Mouse (Mus musculus) layer of hippocampus, adult 2 months (tissue): Measurements from ENCODE around the gene Ndufs1. TPM values are rescaled to one million over a fixed set of nuclear protein-coding genes. Genes with fewer than 3 reads are reported as not detected.

Experiments used
- DNase-seq, 2 experiments: peaks; one replicate each; pipeline ENCODE4 v3.0.0; 2022; ENCODE audit warnings: low spot score in 2 of 2
- H3K27ac ChIP-seq: fragments of 200-600 bp; 2 replicates; pipeline ENCODE4 v1.8.1; 2022
- H3K4me3 ChIP-seq: fragments of 200-600 bp; 2 replicates; pipeline ENCODE4 v1.8.1; 2022; ENCODE audit warnings: mild to moderate bottlenecking
- CTCF ChIP-seq: fragments of 200-600 bp; conservative IDR thresholded peaks from 2 replicates; pipeline ENCODE4 v1.8.1; 2022; ENCODE audit warnings: antibody characterized with exemption, mild to moderate bottlenecking, moderate library complexity
- long read RNA-seq, 2 experiments: library from polyadenylated mRNA; stranded (forward); transcript quantifications; one replicate each; pipeline ENCODE4 v2.0.0; 2021; ENCODE audit warnings: borderline mapping rate in 2 of 2
- total RNA-seq, 2 experiments: library from RNA; stranded (reverse); gene quantifications; 2 replicates each; pipeline ENCODE4 v1.2.3; 2021

Ndufs1 gene
- total RNA-seq = 100 to 1,000 TPM; 153 to 155 TPM
- long read RNA-seq, experiment 1, transcript Ndufs1-203 (19 exons, 2,590 nt) = minor isoform, 47 of 169 reads
- long read RNA-seq, experiment 1, transcript Ndufs1-201 (19 exons, 2,661 nt) = major isoform, 71 of 169 reads
- long read RNA-seq, experiment 1, partial matches to known transcripts = 6 of 169 reads
- long read RNA-seq, experiment 1, other reads (novel, unspliced or antisense) = 44 of 169 reads
- long read RNA-seq, experiment 2, transcript Ndufs1-203 (19 exons, 2,590 nt) = minor isoform, 57 of 220 reads
- long read RNA-seq, experiment 2, transcript Ndufs1-201 (19 exons, 2,661 nt) = major isoform, 108 of 220 reads
- long read RNA-seq, experiment 2, partial matches to known transcripts = 8 of 220 reads
- long read RNA-seq, experiment 2, other reads (novel, unspliced or antisense) = 47 of 220 reads

GRCm38 (mm10) chr1:63176604-63177421 lies at the start of gene Ndufs1, which contains the start of gene Eef1b2:
Gene Ndufs1 (minus strand): TSS chr1:63176833.
Gene Eef1b2 (plus strand): TSS chr1:63176825.
- peak within 1 kb of the TSS; percentile 99 for H3K4me3 ChIP-seq
- TF ChIP-seq CTCF = no peak
- DNase-seq = peak; percentile 98

GRCm38 (mm10) chr1:63225890-63226289 lies 49.3 kb upstream of the Ndufs1 start:
- Histone ChIP-seq H3K27ac (no peak overlapping the region), H3K4me3 (no peak overlapping the region)
- TF ChIP-seq CTCF = no peak
- DNase-seq = no peak

More at GRCm38 (mm10) chr1:63176604-63177421, at the start of gene Ndufs1, which contains the start of gene Eef1b2:
- H3K27ac ChIP-seq = peak within 1 kb of the TSS; percentile 98

GRCm38 (mm10) chr1:63225009-63225408 lies 48.4 kb upstream of the Ndufs1 start:
- TF ChIP-seq CTCF = no peak
- Histone ChIP-seq H3K4me3 (no peak overlapping the region), H3K27ac (no peak overlapping the region)
- no peak for DNase-seq

- peak; percentile 24; the same call in 1 of the 2 replicates for TF ChIP-seq CTCF
- H3K27ac ChIP-seq = no peak overlapping the region
- no peak for DNase-seq
- no peak overlapping the region for H3K4me3 ChIP-seq
These were observed 42.6 kb upstream of the Ndufs1 start for GRCm38 (mm10) chr1:63219277-63219676.

GRCm38 (mm10) chr1:63214631-63215030 lies 38.0 kb upstream of the Ndufs1 start:
- Histone ChIP-seq H3K4me3 (no peak overlapping the region), H3K27ac (peak overlapping the region; percentile 36; the same call in 1 of the 2 replicates)
- DNase-seq = no peak
- no peak for TF ChIP-seq CTCF

DNA sequence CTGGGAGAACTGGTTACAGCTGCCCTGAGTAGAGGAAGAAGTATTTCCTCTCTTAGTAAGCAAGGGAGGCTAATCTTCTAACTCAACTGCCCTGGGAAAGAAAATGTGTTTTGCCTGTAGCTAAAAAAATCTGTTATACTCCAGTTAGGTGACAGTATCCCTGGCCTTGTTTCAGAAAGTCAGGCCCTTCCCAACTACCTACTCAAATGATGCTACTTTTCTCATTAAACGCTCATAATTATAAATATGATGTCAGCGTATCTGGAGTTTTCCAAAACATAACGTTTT lies 37.6 kb upstream of the Ndufs1 start, which contains the start of gene Gpr1:
Gene Gpr1 (minus strand): TSS at position 273 of the 288 bp plus-strand sequence.
- Histone ChIP-seq H3K27ac (peak within 1 kb of the TSS; percentile 36; the same call in 1 of the 2 replicates), H3K4me3 (peak within 1 kb of the TSS; percentile 15; the same call in 1 of the 2 replicates)
- TF ChIP-seq CTCF = no peak
- no peak for DNase-seq

DNA sequence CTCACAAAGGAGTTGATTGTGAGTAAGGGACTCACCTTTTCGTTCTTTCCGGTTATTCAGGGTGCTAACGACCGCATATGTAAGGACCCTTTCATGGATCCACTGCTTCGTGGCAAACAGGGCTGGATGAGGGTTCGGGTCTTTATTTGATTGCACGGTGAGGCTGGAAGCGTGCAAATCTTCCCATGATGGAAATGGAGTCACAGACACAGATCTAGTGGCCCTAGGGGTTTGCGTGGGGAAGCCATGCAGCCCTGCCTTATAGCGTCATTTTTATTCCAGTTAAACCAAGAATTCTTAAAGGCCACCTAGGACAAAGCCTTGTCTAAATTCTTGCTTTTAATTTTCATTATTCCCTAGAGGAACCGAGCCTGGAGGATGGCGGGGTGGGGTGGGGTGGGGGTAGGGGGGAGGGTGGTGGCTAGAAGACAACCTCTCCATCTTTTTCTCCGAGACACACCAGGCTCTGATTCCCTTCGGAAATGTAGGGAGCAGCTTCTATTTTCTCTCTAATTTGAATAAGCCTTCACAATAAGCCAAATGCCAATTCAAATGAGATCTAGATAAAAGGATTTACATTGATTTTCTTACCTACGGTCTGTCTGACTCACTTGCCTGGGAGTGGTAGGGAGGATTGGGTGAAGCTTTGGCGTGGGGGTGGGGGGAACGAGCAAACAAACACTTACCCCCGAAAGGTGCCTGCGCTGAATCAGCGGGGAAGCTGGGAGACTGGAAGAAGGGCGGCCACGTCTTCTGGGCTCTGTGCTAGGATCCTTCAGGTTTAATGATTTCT lies 37.0 kb upstream of the Ndufs1 start:
- H3K27ac ChIP-seq = peak overlapping the region; percentile 36; the same call in 1 of the 2 replicates
- no peak for DNase-seq
- peak overlapping the region; percentile 15; the same call in 1 of the 2 replicates for H3K4me3 ChIP-seq
- TF ChIP-seq CTCF = no peak

GRCm38 (mm10) chr1:63209861-63210529 lies 33.4 kb upstream of the Ndufs1 start:
- Histone ChIP-seq H3K4me3 (no peak overlapping the region), H3K27ac (no peak overlapping the region)
- no peak for TF ChIP-seq CTCF
- DNase-seq = no peak

- DNase-seq = no peak
- Histone ChIP-seq H3K4me3 (no peak overlapping the region), H3K27ac (no peak overlapping the region)
- no peak for TF ChIP-seq CTCF
These were observed 31.0 kb upstream of the Ndufs1 start for GRCm38 (mm10) chr1:63207607-63208006.

DNA sequence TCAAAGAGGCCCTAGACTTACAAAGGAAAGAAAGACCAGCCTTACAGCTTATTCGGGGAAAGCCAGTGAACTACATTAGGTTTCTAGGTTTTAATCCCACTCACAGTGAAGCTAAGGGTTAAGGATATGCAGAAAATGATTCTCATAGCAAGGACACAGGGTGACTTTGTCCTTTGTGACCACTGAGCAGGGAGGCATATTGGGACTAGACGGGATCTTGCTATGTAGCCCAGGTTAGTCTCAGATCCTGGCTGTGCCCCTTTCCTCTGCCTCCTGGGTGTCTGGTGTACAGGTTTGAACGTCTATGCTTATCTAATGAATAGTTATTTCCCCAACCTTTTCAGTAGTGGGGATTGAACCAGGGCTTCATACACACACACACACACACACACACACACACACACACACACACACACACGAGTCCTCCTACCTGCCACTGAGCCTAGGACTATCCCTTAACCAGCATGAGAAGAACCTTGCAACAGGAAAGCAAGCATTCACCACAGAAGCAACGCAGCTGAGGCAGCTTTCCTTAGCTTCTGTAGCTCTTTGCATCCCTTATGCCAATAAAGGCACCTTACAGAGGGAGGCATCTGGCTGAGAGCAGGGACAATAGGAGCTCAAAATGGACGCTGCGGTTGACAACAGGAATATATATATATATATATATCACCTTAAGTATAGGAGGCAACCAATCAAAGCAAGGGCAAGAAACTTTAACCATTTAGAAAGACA lies 28.2 kb upstream of the Ndufs1 start:
- H3K27ac ChIP-seq = peak overlapping the region; percentile 49
- no peak overlapping the region for H3K4me3 ChIP-seq
- no peak for DNase-seq
- no peak for TF ChIP-seq CTCF

DNA sequence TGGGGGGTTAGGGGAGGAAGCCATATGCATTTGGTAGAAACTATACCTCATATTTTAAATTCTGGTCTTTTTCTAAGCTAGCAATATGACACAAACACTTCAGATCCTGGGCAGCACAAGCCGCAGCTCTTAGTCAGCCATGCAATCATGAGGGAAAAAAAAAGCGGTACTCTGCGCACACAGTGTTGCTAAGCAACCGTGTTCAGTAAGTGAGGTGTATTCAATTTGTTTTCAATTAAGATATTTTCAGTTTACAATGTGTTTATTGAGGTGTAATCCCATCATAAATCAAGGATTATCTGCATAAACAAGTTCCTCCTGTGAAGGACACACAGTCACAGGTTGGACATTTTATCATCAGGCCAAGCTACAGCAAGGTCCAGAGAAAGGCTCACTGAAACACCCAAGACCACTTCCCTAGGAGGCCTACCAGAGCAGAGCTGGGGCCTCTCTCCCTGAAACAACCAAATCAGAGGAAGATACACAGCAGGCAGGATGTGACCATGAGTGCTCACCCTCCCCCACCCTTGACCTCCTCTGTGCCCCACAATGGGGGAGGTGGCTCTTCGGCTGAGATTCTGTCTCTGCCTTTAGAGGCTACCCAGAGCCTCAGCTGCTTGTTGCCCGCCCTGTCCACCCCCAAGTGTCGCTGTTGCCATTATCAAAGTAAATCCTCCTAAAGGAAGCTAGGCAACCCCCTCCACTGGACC lies 27.5 kb upstream of the Ndufs1 start:
- peak in 1 of 2 experiments; percentile 70 for DNase-seq
- Histone ChIP-seq H3K27ac (peak overlapping the region; percentile 49), H3K4me3 (no peak overlapping the region)
- peak; percentile 44 for TF ChIP-seq CTCF
